Mouse (Mus musculus): ENCODE results near the gene Edf1. TPM values are rescaled to one million over a fixed set of nuclear protein-coding genes. Genes with fewer than 3 reads are reported as not detected.

Gene Edf1
- total RNA-seq, 1 experiment from 2014 or later: 84.7 TPM

Other genes with a start within 250 kb of the Edf1 start
- gene Grin1, start 238.7 kb upstream of the Edf1 start, total RNA-seq (2017): not detected in 2 replicates
- 40.8 and 41.3 TPM in 2 replicates for gene Man1b1, start 225.5 kb upstream of the Edf1 start, total RNA-seq (2017)
- gene Dpp7, start 201.5 kb upstream of the Edf1 start, total RNA-seq (2017): 13.3 and 19.2 TPM in 2 replicates
- 8.5 and 8.9 TPM in 2 replicates for gene Uap1l1, start 192.2 kb upstream of the Edf1 start, total RNA-seq (2017)
- gene Sapcd2, start 185.5 kb upstream of the Edf1 start, total RNA-seq (2017): 15.1 and 17.4 TPM in 2 replicates
- gene Entpd2, start 162.0 kb upstream of the Edf1 start, total RNA-seq (2017): not detected in 2 replicates
- gene Npdc1, start 158.5 kb upstream of the Edf1 start, total RNA-seq (2017): 0.64 TPM in 1 of 2 replicates, not detected in the other
- gene Fut7, start 134.6 kb upstream of the Edf1 start, total RNA-seq (2017): 23.5 and 27.8 TPM in 2 replicates
- 31.5 and 49.9 TPM in 2 replicates for gene Abca2, start 129.1 kb upstream of the Edf1 start, total RNA-seq (2017)
- not detected in 2 replicates for gene Clic3, start 101.0 kb upstream of the Edf1 start, total RNA-seq (2017)
- gene Paxx, start 96.8 kb upstream of the Edf1 start, total RNA-seq (2017): 19.8 and 29.1 TPM in 2 replicates
- gene Ptgds, start 87.8 kb upstream of the Edf1 start, total RNA-seq (2017): 4.1 TPM in 1 of 2 replicates, not detected in the other
- not detected in 2 replicates for gene Lcn12, start 63.9 kb upstream of the Edf1 start, total RNA-seq (2017)
- 16.6 and 21.4 TPM in 2 replicates for gene Fbxw5, start 57.1 kb upstream of the Edf1 start, total RNA-seq (2017)
- gene C8g, start 56.1 kb upstream of the Edf1 start, total RNA-seq (2017): 0.19 and 2.7 TPM in 2 replicates
- 11.5 and 15.8 TPM in 2 replicates for gene Traf2, start 10.9 kb upstream of the Edf1 start, total RNA-seq (2017)
- 3.4 TPM in 1 of 2 replicates, not detected in the other for gene Mamdc4, start 17.0 kb downstream of the Edf1 start, total RNA-seq (2017)
- gene Phpt1, start 17.4 kb downstream of the Edf1 start, total RNA-seq (2017): 33.5 and 40.8 TPM in 2 replicates
- gene Ajm1, start 23.9 kb downstream of the Edf1 start, total RNA-seq (2017): 0.55 TPM in 1 of 2 replicates, not detected in the other
- 78.2 and 83.9 TPM in 2 replicates for gene Rabl6, start 50.7 kb downstream of the Edf1 start, total RNA-seq (2017)
- gene Ccdc183, start 59.8 kb downstream of the Edf1 start, total RNA-seq (2017): not detected in 2 replicates
- gene Tmem141, start 64.2 kb downstream of the Edf1 start, total RNA-seq (2017): 6.4 and 23.9 TPM in 2 replicates
- gene Fcna, start 70.2 kb downstream of the Edf1 start, total RNA-seq (2017): 1.6 and 2.4 TPM in 2 replicates
- gene Lcn8, start 95.3 kb downstream of the Edf1 start, total RNA-seq (2017): not detected in 2 replicates
- gene Lcn5, start 100.1 kb downstream of the Edf1 start, total RNA-seq (2017): not detected in 2 replicates
- not detected in 2 replicates for gene Lcn6, start 118.9 kb downstream of the Edf1 start, total RNA-seq (2017)
- gene Lcn10, start 124.9 kb downstream of the Edf1 start, total RNA-seq (2017): not detected in 2 replicates
- gene Obp2a, start 142.2 kb downstream of the Edf1 start, total RNA-seq (2017): not detected in 2 replicates
- 7.8 and 9.7 TPM in 2 replicates for gene Bmyc, start 148.9 kb downstream of the Edf1 start, total RNA-seq (2017)
- not detected in 2 replicates for gene Obp2b, start 179.2 kb downstream of the Edf1 start, total RNA-seq (2017)
- not detected in 2 replicates for gene Lcn3, start 207.7 kb downstream of the Edf1 start, total RNA-seq (2017)
- not detected in 2 replicates for gene Lcn11, start 219.2 kb downstream of the Edf1 start, total RNA-seq (2017)
- not detected in 2 replicates for gene Gm13539, start 224.4 kb downstream of the Edf1 start, total RNA-seq (2017)